Mouse (Mus musculus) mouse trophoblast stem cell (cell line): Measurements from ENCODE around the gene Tspan32.

Source experiments
- in situ Hi-C, 2 experiments: fragments of 300-500 bp; cut with MseI, MboI; formaldehyde crosslinking; loops; 2 replicates in 1 of 2; 3 replicates in 1 of 2; pipeline ENCODE4 v1.15.1; 2025

The Tspan32 gene

GRCm38 (mm10) chr7:143054612-143054965 lies 49.7 kb downstream of the Tspan32 start:
- in situ Hi-C loops, result no loop called here

- in situ Hi-C loops, result no loop called here
Observed at GRCm38 (mm10) chr7:143055001-143055400, 50.2 kb downstream of the Tspan32 start.

GRCm38 (mm10) chr7:143055499-143056186 lies 50.8 kb downstream of the Tspan32 start:
- in situ Hi-C loops, result no loop called here

GRCm38 (mm10) chr7:143057023-143057422 lies 52.2 kb downstream of the Tspan32 start:
- in situ Hi-C loops, result no loop called here

GRCm38 (mm10) chr7:143057667-143058220 lies 52.9 kb downstream of the Tspan32 start:
- in situ Hi-C loops, result no loop called here

GRCm38 (mm10) chr7:143058221-143058697 lies 53.4 kb downstream of the Tspan32 start:
- in situ Hi-C loops, result no loop called here

GRCm38 (mm10) chr7:143059202-143059870 lies 54.5 kb downstream of the Tspan32 start:
- in situ Hi-C loops, result no loop called here

GRCm38 (mm10) chr7:143062704-143063103 lies 57.9 kb downstream of the Tspan32 start:
- in situ Hi-C loops, result no loop called here

- in situ Hi-C loops, result no loop called here
Observed at GRCm38 (mm10) chr7:143064226-143064625, 59.4 kb downstream of the Tspan32 start.

- in situ Hi-C loops, result no loop called here
Observed at GRCm38 (mm10) chr7:143065692-143066091, 60.8 kb downstream of the Tspan32 start.

GRCm38 (mm10) chr7:143067469-143067868 lies 62.6 kb downstream of the Tspan32 start:
- in situ Hi-C loops, result no loop called here

GRCm38 (mm10) chr7:143067897-143068296 lies 63.1 kb downstream of the Tspan32 start:
- in situ Hi-C loops, result no loop called here

GRCm38 (mm10) chr7:143068316-143068881 lies 63.6 kb downstream of the Tspan32 start:
- in situ Hi-C loops, result no loop called here

- in situ Hi-C loops, result no loop called here
Observed at GRCm38 (mm10) chr7:143068882-143069591, 64.2 kb downstream of the Tspan32 start, which contains the start of gene Tssc4. Gene Tssc4 (plus strand): TSS chr7:143069249.
